21 mouse cellular contexts compared by ENCODE assay signal in genomic region chr5:52386016-52386415, GRCm38 (mm10). TPM values are rescaled to one million over a fixed set of nuclear protein-coding genes. Genes with fewer than 3 reads are reported as not detected.
"Had no signal": no experiment of that assay in that cellular context is flagged by ENCODE, and none has a peak within 500 bp of the region (broad histone marks: within the 10 kb centered on the region; RNA-seq: fewer than 3 reads in every experiment).

No protein-coding gene starts in this region.

- H3K4me1 ChIP-seq: liver, embryonic 13.5 days; liver, embryonic 15.5 days; lung, embryonic 15.5 days; megakaryocyte, embryonic 14.5 days; midbrain, embryonic 12.5 days; neural tube, embryonic 12.5 days had no signal

- H3K27me3 ChIP-seq: liver, embryonic 13.5 days; liver, embryonic 15.5 days; lung, embryonic 15.5 days; megakaryocyte, embryonic 14.5 days; midbrain, embryonic 12.5 days; neural tube, embryonic 12.5 days had no signal

- H3K9ac ChIP-seq: liver, embryonic 13.5 days; liver, embryonic 15.5 days; liver, postnatal 0 days; lung, embryonic 15.5 days; midbrain, embryonic 12.5 days; neural tube, embryonic 12.5 days had no signal

- H3K27ac ChIP-seq: liver, embryonic 13.5 days; liver, embryonic 15.5 days; lung, embryonic 15.5 days; macrophage; midbrain, embryonic 12.5 days; neural tube, embryonic 12.5 days had no signal

- ATAC-seq: liver, postnatal 0 days; lung, postnatal 0 days; midbrain, embryonic 16.5 days had no signal

- H3K36me3 ChIP-seq: liver, embryonic 13.5 days; liver, embryonic 15.5 days; lung, embryonic 15.5 days; midbrain, embryonic 12.5 days; neural tube, embryonic 12.5 days had no signal

- H3K9me3 ChIP-seq: liver, embryonic 13.5 days; liver, embryonic 15.5 days; lung, embryonic 15.5 days; midbrain, embryonic 12.5 days; neural tube, embryonic 12.5 days had no signal

- DNase-seq: liver, embryonic 13.5 days; liver, postnatal 0 days; lung, adult 2 months; lung, postnatal 14 days; lung, postnatal 36 days; midbrain, embryonic 14.5 days; right cerebral cortex, postnatal 14 days; right cerebral cortex, postnatal 4 days; thymus, adult 2 months; thymus, postnatal 25 days; thymus, postnatal 4 days had no signal

- H3K4me3 ChIP-seq: liver, embryonic 13.5 days; liver, embryonic 15.5 days; lung, embryonic 15.5 days; megakaryocyte, embryonic 14.5 days; midbrain, embryonic 12.5 days; neural tube, embryonic 12.5 days had no signal

- H3K4me2 ChIP-seq: liver, embryonic 11.5 days; liver, embryonic 13.5 days; liver, embryonic 15.5 days; lung, embryonic 15.5 days; midbrain, embryonic 12.5 days; neural tube, embryonic 12.5 days had no signal

RNA-seq across cellular contexts. Expression of gene Sod3, which starts 22.4 kb away (rescaled TPM):
- total RNA-seq: neutrophil, adult 5-6 weeks had no signal
